Mouse (Mus musculus) forebrain, embryonic 12.5 days (tissue): ENCODE data around the gene Cpne8. TPM values are rescaled to one million over a fixed set of nuclear protein-coding genes. Genes with fewer than 3 reads are reported as not detected.
A peak's percentile ranks its signal among the peaks of the same experiment; 100 is the strongest.

Source experiments
- ATAC-seq: fragments of 200-750 bp; cut with Nextera tagmentation; 2 replicates; pipeline ENCODE4 v1.8.0; 2017; ENCODE audit warnings: moderate TSS enrichment; ENCODE audit not compliant: low FRiP score
- H3K27ac ChIP-seq: fragments of 300-500 bp; sonication (generic); 2 replicates; pipeline ENCODE4 v1.5.1; 2016; ENCODE audit warnings: mild to moderate bottlenecking
- H3K27me3 ChIP-seq: fragments of 300-500 bp; sonication (generic); 2 replicates; pipeline ENCODE4 v1.6.1; 2016; ENCODE audit warnings: mild to moderate bottlenecking
- H3K36me3 ChIP-seq: fragments of 300-500 bp; sonication (generic); replicated peaks from 2 replicates; pipeline ENCODE4 v1.6.1; 2016; ENCODE audit warnings: mild to moderate bottlenecking
- H3K4me1 ChIP-seq: fragments of 300-500 bp; sonication (generic); 2 replicates; pipeline ENCODE4 v1.6.1; 2016
- H3K4me2 ChIP-seq: fragments of 300-500 bp; sonication (generic); 2 replicates; pipeline ENCODE4 v1.6.1; 2016; ENCODE audit warnings: mild to moderate bottlenecking, moderate library complexity
- H3K4me3 ChIP-seq: fragments of 300-500 bp; sonication (generic); replicated peaks from 2 replicates; pipeline ENCODE4 v1.5.1; 2016; ENCODE audit warnings: mild to moderate bottlenecking
- H3K9ac ChIP-seq: fragments of 300-500 bp; sonication (generic); 2 replicates; pipeline ENCODE4 v1.6.1; 2016; ENCODE audit warnings: mild to moderate bottlenecking
- H3K9me3 ChIP-seq: fragments of 300-500 bp; sonication (generic); 2 replicates; pipeline ENCODE4 v1.6.1; 2016
- WGBS: fragments of 180-500 bp; shearing (Covaris S2); methylation state at CpG from one replicate; pipeline ENCODE4 v1.1.7; 2016; 5-methylcytosine and 5-hydroxymethylcytosine counted together
- polyA plus RNA-seq: library from polyadenylated mRNA; unstranded; fragments of >200 nt; fragmentation: Nextera tagmentation; extraction: Ambion mirVana; gene quantifications from 2 replicates; pipeline ENCODE4 v1.2.1, GENCODE M21; 2016

The Cpne8 gene
- polyA plus RNA-seq, result 4.4 and 4.6 TPM in 2 replicates

DNA sequence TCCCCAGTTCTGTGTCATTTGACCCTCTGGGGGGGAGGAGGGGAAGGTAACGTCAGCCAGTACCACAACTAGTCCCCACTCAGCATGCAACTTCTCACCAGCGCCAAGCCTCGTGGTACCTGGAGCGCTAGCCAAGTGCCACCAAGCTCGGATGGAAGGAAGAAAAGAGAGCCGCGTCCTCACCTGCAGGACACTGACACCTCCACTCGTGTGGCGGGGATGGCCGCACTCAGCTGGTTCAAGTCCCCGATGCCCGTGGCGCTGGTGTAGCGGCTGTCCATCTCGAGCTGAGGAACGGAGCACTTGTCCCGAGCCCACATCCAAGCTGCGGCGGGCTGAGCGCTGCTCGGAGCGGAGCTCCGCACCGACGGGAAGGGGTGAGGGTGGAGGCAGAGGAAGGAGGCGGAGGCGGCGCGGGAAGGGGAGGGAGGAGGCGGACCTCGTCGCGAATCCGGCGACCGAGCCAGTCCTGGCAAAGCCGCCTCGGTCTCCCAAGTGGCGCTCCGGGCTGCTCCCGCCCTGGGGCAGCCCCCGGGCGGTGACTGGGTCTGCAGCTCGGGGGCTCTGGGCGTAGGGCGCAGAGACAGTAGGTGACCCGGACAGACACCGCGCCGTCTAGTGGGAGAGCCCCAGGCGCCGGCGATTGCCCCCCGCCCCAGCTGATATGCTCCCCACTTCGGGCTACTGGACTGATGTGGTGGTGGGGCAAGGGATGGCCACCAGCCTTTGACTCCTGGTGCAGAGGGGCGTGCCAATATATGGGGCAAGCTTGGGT, at the start of gene Cpne8:
TSS of gene Cpne8 (minus strand) at position 448 of the 775 bp plus-strand sequence.
- Histone ChIP-seq H3K4me2 (peak within 1 kb of the TSS; percentile 95), H3K27ac (no peak within 1 kb of the TSS), H3K27me3 (peaks cover 26% of the 10 kb centered on the region), H3K36me3 (no peaks in the 10 kb centered on the region), H3K4me1 (peaks cover 14% of the 10 kb centered on the region), H3K9ac (peak within 1 kb of the TSS; percentile 59), H3K4me3 (peak within 1 kb of the TSS; percentile 62), H3K9me3 (no peaks in the 10 kb centered on the region)
- under 1% methylated on average over 35 of the region's 56 CpGs for WGBS
- peak; percentile 79 for ATAC-seq

DNA sequence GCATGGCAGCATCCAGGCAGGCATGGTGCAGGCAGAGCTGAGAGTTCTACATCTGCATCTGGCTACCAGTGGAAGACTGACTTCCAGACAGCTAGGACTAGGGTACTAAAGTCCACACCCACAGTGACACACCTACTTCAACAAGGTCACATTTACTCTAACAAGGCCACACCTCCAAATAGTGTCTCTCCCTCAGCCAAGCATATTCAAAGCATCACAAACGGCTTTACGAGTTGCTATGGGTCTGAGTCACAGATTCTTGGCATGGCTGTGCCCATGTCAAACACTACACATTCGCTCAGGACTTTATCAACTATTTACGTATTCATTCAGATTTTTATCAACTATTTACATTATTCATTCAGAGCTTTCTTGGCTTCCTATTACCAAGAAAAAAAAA, 38.5 kb upstream of the Cpne8 start:
- Histone ChIP-seq H3K36me3 (no peaks in the 10 kb centered on the region), H3K4me2 (no peak overlapping the region), H3K4me3 (no peak overlapping the region), H3K27ac (no peak overlapping the region), H3K4me1 (no peaks in the 10 kb centered on the region), H3K9me3 (no peaks in the 10 kb centered on the region), H3K9ac (no peak overlapping the region), H3K27me3 (no peaks in the 10 kb centered on the region)
- 94% methylated on average over 4 of the region's 4 CpGs for WGBS
- ATAC-seq, result no peak

DNA sequence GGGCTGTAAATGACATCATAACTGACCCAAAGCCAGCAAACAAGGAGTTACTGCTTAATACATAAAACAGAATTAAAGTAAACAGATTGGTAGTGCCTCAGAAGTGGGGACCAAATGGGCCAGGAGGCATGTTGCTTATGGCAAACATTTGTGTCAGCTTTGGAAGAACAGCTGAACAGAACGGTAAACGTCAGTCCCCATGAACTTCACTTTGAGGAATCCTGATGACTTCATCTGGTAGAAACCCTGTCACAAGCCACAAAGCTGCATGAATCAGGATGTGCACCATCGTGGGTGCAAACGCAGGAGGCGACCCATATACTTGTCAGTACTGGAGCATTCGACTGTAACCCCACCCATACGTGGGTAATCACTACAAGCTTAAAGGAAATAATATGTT, 30.1 kb upstream of the Cpne8 start:
- no peak overlapping the region for H3K27ac ChIP-seq
- no peak overlapping the region for H3K4me2 ChIP-seq
- no peaks in the 10 kb centered on the region for H3K4me1 ChIP-seq
- H3K9ac ChIP-seq, result no peak overlapping the region
- 89% methylated on average over 7 of the region's 7 CpGs for WGBS
- no peaks in the 10 kb centered on the region for H3K27me3 ChIP-seq
- H3K36me3 ChIP-seq, result no peaks in the 10 kb centered on the region
- H3K4me3 ChIP-seq, result no peak overlapping the region
- no peaks in the 10 kb centered on the region for H3K9me3 ChIP-seq
- ATAC-seq, result no peak

DNA sequence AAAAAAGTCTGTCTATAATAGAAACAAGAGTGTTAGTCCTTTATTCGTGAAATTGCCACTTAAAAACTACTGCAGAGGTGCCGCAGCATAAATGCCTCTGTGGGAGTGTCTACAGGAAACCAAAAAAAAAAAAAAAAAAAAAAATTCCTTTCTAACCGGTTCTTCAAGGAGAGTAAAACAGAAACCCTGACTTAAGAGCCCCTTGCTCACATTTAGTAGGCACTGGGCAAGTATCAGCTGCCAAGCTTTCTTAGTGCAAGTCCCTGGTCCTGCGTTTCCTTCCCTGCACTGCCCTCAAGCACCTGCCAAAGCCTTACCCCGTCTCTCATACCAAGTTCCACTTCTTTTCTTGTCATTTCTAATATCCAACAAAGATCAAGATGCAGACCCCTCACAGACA, 25.1 kb upstream of the Cpne8 start:
- H3K27me3 ChIP-seq, result no peaks in the 10 kb centered on the region
- H3K4me3 ChIP-seq, result no peak overlapping the region
- no peak overlapping the region for H3K9ac ChIP-seq
- no peaks in the 10 kb centered on the region for H3K36me3 ChIP-seq
- no peak overlapping the region for H3K27ac ChIP-seq
- no peaks in the 10 kb centered on the region for H3K9me3 ChIP-seq
- WGBS, result 54% methylated on average over 5 of the region's 5 CpGs
- no peak overlapping the region for H3K4me2 ChIP-seq
- no peak for ATAC-seq
- no peaks in the 10 kb centered on the region for H3K4me1 ChIP-seq

DNA sequence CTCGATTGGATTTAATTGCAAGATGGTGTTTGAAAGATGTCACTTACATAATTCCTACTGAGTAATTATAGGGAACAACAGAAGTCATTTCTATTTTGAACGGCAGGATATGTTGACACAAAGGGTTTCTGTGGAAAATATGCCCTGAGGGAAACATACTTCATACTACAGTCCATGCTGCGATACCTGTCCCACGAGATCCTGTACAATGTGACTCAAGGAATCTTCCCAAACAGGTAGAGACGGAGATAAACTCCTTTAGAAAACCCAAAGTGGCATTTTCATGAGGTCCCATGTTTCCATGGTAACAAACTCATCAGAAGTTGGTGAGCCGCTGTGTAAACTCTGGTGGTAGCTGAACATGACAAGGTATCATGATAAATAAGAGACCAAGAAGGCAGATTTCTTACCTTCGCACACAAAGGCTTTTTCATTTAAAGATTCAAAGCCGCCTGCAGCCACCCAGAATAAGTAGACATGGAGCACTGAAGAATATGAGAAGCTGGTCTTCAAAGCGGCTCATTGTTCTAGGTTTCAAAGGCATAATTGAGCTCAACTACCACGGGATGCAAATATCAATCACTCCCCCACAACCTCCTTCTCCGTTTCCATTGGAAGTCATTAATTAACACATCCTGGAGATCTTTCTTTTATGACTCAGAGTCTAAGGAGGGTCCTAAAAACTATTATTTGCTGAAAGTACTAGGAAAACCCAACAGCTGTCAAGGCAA, 24.4 kb upstream of the Cpne8 start:
- Histone ChIP-seq H3K27ac (no peak overlapping the region), H3K4me2 (0 out of 2 replicates have a peak overlapping the region, but pooled peaks have one; percentile 1), H3K4me1 (no peaks in the 10 kb centered on the region), H3K4me3 (no peak overlapping the region), H3K9me3 (no peaks in the 10 kb centered on the region), H3K36me3 (no peaks in the 10 kb centered on the region), H3K9ac (no peak overlapping the region), H3K27me3 (no peaks in the 10 kb centered on the region)
- 43% methylated on average over 11 of the region's 11 CpGs for WGBS
- no peak for ATAC-seq

DNA sequence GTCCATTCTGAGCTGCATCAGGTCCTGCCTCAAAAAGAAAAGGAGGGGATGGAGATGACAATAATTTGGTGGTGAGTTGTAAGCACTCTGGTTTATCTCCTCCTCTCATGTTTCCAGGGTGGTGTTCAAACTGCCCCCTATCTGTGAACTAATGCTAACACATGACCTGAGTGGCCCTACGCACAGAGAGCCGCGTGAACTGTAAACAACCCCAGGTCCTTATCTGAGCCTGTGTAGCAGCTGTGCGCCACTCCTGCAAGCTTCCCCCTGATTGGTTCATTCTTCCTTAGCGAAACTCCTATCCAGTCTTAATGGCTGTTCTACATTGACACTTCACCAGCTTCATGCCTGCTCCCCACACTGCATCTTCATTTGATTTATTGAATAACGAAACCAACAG, 7.5 kb upstream of the Cpne8 start:
- Histone ChIP-seq H3K4me3 (no peak overlapping the region), H3K36me3 (no peaks in the 10 kb centered on the region), H3K9ac (no peak overlapping the region), H3K27ac (no peak overlapping the region), H3K27me3 (no peaks in the 10 kb centered on the region), H3K4me1 (no peaks in the 10 kb centered on the region), H3K4me2 (no peak overlapping the region), H3K9me3 (no peaks in the 10 kb centered on the region)
- 93% methylated on average over 6 of the region's 6 CpGs for WGBS
- no peak for ATAC-seq

DNA sequence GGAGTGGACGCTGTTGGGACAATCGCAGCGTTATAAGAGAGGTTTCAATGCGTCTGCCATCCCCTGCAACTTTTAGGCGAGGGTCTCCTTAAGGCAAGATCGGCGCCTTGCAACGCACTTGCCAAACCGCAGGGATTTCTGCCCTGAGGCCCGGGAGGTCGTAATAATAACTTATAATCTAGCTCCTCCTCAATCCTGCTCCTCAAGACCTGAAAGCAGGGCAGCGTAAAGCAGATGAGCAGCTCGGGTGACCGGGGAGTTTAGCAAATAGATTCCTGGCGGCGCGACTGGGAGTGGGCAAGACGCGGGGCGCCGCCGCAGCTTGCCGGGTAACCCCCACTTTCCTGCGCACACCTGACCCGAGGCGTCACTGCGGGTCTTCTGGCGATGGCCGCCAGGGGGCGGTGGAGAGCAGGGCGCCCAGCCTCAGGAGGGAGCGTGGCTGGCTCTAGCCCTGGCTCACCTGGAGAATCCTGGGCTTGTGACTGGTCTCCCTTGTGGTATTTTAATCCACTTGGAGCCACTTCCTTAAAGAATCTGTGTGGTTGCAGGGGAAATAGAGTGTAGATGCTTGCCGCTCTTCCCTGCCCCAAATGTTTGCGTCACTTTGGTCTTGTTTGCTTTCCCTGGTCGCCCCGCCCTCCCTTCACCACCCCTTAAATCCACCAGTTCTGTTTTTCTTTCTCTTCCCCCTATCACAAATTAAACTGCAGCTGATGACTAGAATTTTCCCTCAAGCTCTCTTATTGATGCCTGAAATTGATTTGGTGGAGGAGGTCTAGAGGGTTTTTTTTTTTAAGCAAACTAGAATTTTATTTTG, 738 bp upstream of the Cpne8 start:
- no peak overlapping the region for H3K27ac ChIP-seq
- H3K4me3 ChIP-seq, result peak overlapping the region; percentile 62
- ATAC-seq, result peak; percentile 91
- no peaks in the 10 kb centered on the region for H3K9me3 ChIP-seq
- peaks cover 14% of the 10 kb centered on the region for H3K4me1 ChIP-seq
- peak overlapping the region; percentile 59 for H3K9ac ChIP-seq
- WGBS, result 4% methylated on average over 36 of the region's 36 CpGs
- H3K27me3 ChIP-seq, result peaks cover 26% of the 10 kb centered on the region
- H3K36me3 ChIP-seq, result no peaks in the 10 kb centered on the region
- peak overlapping the region; percentile 95 for H3K4me2 ChIP-seq

DNA sequence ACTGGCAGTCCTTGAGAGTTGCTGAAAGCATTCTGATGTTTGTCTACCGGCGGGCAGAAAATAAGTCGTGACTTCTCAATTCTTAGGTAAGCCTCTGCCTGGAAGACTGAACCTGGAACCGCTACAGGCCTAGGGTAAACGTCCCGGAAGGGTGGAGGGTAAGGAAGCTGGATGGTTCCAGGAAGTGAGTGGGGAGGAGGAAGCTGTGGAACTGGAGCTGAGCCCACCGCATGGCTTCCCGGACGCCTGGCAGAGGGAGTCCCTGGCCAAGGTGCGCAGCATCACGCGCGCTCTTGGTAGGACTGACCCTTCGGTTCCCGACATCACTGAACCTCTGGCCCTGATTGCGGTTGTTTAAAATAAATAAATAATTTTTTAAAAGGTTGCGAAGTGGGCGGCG, 744 bp downstream of the Cpne8 start:
- Histone ChIP-seq H3K4me1 (peaks cover 14% of the 10 kb centered on the region), H3K9me3 (no peaks in the 10 kb centered on the region), H3K27ac (no peak overlapping the region), H3K27me3 (peaks cover 26% of the 10 kb centered on the region), H3K36me3 (no peaks in the 10 kb centered on the region), H3K4me3 (peak overlapping the region; percentile 62), H3K9ac (0 out of 2 replicates have a peak overlapping the region, but pooled peaks have one; percentile 21), H3K4me2 (peak overlapping the region; percentile 95)
- no peak for ATAC-seq
- 5% methylated on average over 19 of the region's 19 CpGs for WGBS

DNA sequence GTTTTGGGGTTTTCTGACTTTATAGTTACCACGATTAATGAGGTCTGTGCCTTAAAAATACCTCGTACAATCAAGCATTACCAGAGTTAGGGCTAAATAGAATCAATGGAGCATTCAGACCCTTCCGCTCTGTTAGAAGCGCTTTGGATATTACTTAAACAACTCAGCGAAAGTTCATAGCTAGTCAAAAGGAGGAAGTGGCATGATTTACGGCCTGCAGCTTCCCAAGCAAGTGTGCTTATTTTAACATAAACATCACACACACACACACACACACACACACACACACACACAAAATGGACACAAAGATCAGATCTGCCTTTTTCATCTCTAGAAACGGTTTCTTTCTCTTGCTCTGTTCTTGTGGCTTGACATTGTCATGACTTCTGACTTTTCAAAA, 9.7 kb downstream of the Cpne8 start:
- no peaks in the 10 kb centered on the region for H3K36me3 ChIP-seq
- H3K27me3 ChIP-seq, result no peaks in the 10 kb centered on the region
- H3K9me3 ChIP-seq, result no peaks in the 10 kb centered on the region
- no peak overlapping the region for H3K27ac ChIP-seq
- H3K4me3 ChIP-seq, result no peak overlapping the region
- H3K9ac ChIP-seq, result no peak overlapping the region
- no peak overlapping the region for H3K4me2 ChIP-seq
- ATAC-seq, result no peak
- H3K4me1 ChIP-seq, result no peaks in the 10 kb centered on the region
- WGBS, result 53% methylated on average over 7 of the region's 7 CpGs

DNA sequence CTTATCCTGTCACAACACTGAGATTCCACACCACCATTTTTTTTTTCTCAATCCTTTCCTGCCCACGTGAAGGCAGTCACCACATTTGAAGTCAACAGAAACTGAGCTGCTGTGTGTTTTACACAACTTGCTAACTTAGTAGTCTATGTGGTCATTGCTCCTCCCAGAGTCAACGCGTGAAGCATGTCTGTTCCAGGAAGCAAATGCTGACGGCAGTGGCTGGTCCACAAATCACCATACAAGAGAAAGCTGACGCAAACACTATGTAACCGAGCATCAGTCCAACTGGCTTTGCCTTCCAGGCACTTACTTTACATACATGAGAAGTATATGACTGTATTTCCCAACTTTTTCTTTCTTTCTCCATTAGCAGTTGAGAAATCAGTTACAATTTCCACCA, 12.3 kb downstream of the Cpne8 start:
- no peak overlapping the region for H3K27ac ChIP-seq
- no peaks in the 10 kb centered on the region for H3K36me3 ChIP-seq
- no peaks in the 10 kb centered on the region for H3K4me1 ChIP-seq
- WGBS, result 93% methylated on average over 6 of the region's 6 CpGs
- no peaks in the 10 kb centered on the region for H3K27me3 ChIP-seq
- no peak overlapping the region for H3K4me3 ChIP-seq
- no peak overlapping the region for H3K9ac ChIP-seq
- ATAC-seq, result no peak
- no peaks in the 10 kb centered on the region for H3K9me3 ChIP-seq
- H3K4me2 ChIP-seq, result no peak overlapping the region

DNA sequence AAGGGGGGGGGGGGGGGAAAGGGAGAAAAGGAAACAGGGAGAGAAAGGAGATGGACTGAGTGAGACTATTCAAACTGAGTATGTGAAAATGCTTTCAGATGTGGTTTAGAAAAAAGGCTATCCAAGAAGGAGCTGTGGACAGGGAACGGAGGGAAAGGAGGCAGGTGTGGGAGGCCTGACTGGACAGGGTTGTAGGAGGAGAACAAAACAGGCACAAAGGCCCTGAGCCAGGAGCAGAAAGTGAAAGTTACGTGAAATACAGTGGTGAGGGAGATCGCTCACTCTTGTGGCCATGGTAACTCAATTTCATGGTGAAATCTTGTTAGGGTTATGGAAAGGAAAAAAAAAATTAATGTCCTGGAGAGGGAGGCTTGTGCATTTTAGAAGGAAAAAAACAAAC, 14.6 kb downstream of the Cpne8 start:
- H3K27me3 ChIP-seq, result no peaks in the 10 kb centered on the region
- no peak overlapping the region for H3K27ac ChIP-seq
- no peaks in the 10 kb centered on the region for H3K4me1 ChIP-seq
- H3K4me2 ChIP-seq, result no peak overlapping the region
- ATAC-seq, result no peak
- no peaks in the 10 kb centered on the region for H3K36me3 ChIP-seq
- 80% methylated on average over 3 of the region's 3 CpGs for WGBS
- no peaks in the 10 kb centered on the region for H3K9me3 ChIP-seq
- no peak overlapping the region for H3K4me3 ChIP-seq
- no peak overlapping the region for H3K9ac ChIP-seq

DNA sequence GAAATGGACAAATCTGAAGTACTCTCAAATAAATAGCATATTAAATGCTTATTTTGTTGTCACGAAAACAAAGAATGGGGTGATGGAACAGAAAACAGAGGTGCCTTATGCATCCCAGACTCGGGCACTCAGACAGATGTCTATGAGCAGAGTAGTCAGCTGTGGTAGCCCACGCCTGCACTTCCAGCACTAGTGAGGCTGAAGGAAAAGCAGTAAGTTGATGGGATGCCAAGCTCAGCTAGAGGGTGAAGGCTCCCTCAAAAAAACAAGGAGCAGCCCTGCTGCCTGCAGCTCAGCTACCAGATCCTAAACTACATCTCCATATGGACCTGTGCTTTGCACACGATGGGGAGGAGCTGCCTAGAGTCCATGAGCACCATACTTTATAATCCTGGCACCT, 15.6 kb downstream of the Cpne8 start:
- no peak for ATAC-seq
- Histone ChIP-seq H3K4me2 (no peak overlapping the region), H3K36me3 (no peaks in the 10 kb centered on the region), H3K4me3 (no peak overlapping the region), H3K27ac (no peak overlapping the region), H3K9ac (no peak overlapping the region), H3K9me3 (no peaks in the 10 kb centered on the region), H3K27me3 (no peaks in the 10 kb centered on the region), H3K4me1 (no peaks in the 10 kb centered on the region)
- 86% methylated on average over 4 of the region's 4 CpGs for WGBS
